Mouse (Mus musculus): ENCODE data around the gene Ino80d. TPM values are rescaled to one million over a fixed set of nuclear protein-coding genes. Genes with fewer than 3 reads are reported as not detected.

Ino80d gene
- polyA plus RNA-seq, 1 experiment: 9.7 TPM

GRCm38 (mm10) chr1:63110536-63111285 is 3.8 kb downstream of the Ino80d start:
- no peak for DNase-seq (ENCODE audit: extremely low spot score in 1 of 2, low spot score in 1 of 2)

- DNase-seq (ENCODE audit: extremely low spot score in 1 of 2, low spot score in 1 of 2): no peak
Observed at GRCm38 (mm10) chr1:63107614-63108327, 6.7 kb downstream of the Ino80d start.

- no peak for DNase-seq (ENCODE audit: extremely low spot score in 1 of 2, low spot score in 1 of 2)
Observed at GRCm38 (mm10) chr1:63102758-63103451, 11.6 kb downstream of the Ino80d start.

GRCm38 (mm10) chr1:63100196-63100595 is 14.3 kb downstream of the Ino80d start:
- DNase-seq (ENCODE audit: extremely low spot score in 1 of 2, low spot score in 1 of 2): no peak

- DNase-seq (ENCODE audit: extremely low spot score in 1 of 2, low spot score in 1 of 2): no peak
Observed at GRCm38 (mm10) chr1:63098831-63099230, 15.6 kb downstream of the Ino80d start.

GRCm38 (mm10) chr1:63096071-63096470 is 18.4 kb downstream of the Ino80d start:
- no peak for DNase-seq (ENCODE audit: extremely low spot score in 1 of 2, low spot score in 1 of 2)

- DNase-seq (ENCODE audit: extremely low spot score in 1 of 2, low spot score in 1 of 2): no peak
Observed at GRCm38 (mm10) chr1:63089795-63090194, 24.7 kb downstream of the Ino80d start.

- no peak for DNase-seq (ENCODE audit: extremely low spot score in 1 of 2, low spot score in 1 of 2)
Observed at GRCm38 (mm10) chr1:63088614-63089013, 25.9 kb downstream of the Ino80d start.

- DNase-seq (ENCODE audit: extremely low spot score in 1 of 2, low spot score in 1 of 2): no peak
Observed at GRCm38 (mm10) chr1:63080277-63080676, 34.2 kb downstream of the Ino80d start.

- no peak for DNase-seq (ENCODE audit: extremely low spot score in 1 of 2, low spot score in 1 of 2)
Observed at GRCm38 (mm10) chr1:63076383-63076782, 38.1 kb downstream of the Ino80d start.

GRCm38 (mm10) chr1:63071379-63071778 is 43.1 kb downstream of the Ino80d start:
- DNase-seq (ENCODE audit: extremely low spot score in 1 of 2, low spot score in 1 of 2): no peak

GRCm38 (mm10) chr1:63058361-63058760 is 56.1 kb downstream of the Ino80d start:
- DNase-seq (ENCODE audit: extremely low spot score in 1 of 2, low spot score in 1 of 2): no peak

GRCm38 (mm10) chr1:63057849-63058248 is 56.6 kb downstream of the Ino80d start:
- DNase-seq (ENCODE audit: extremely low spot score in 1 of 2, low spot score in 1 of 2): no peak

- DNase-seq (ENCODE audit: extremely low spot score in 1 of 2, low spot score in 1 of 2): no peak
Observed at GRCm38 (mm10) chr1:63057318-63057717, 57.1 kb downstream of the Ino80d start.

- peak in 1 of 2 experiments; percentile 22 for DNase-seq (ENCODE audit: extremely low spot score in 1 of 2, low spot score in 1 of 2)
Observed at GRCm38 (mm10) chr1:63055386-63055785, 59.1 kb downstream of the Ino80d start.

- DNase-seq (ENCODE audit: extremely low spot score in 1 of 2, low spot score in 1 of 2): peak in 1 of 2 experiments; percentile 17
Observed at GRCm38 (mm10) chr1:63050866-63051265, 63.6 kb downstream of the Ino80d start.

GRCm38 (mm10) chr1:63049977-63050376 is 64.5 kb downstream of the Ino80d start:
- DNase-seq (ENCODE audit: extremely low spot score in 1 of 2, low spot score in 1 of 2): no peak

GRCm38 (mm10) chr1:63047983-63048382 is 66.5 kb downstream of the Ino80d start:
- DNase-seq (ENCODE audit: extremely low spot score in 1 of 2, low spot score in 1 of 2): no peak

- DNase-seq (ENCODE audit: extremely low spot score in 1 of 2, low spot score in 1 of 2): no peak
Observed at GRCm38 (mm10) chr1:63032929-63033328, 81.5 kb downstream of the Ino80d start.

GRCm38 (mm10) chr1:63019916-63020315 is 94.6 kb downstream of the Ino80d start:
- DNase-seq (ENCODE audit: extremely low spot score in 1 of 2, low spot score in 1 of 2): no peak

GRCm38 (mm10) chr1:63005013-63005646 is 109.3 kb downstream of the Ino80d start:
- DNase-seq (ENCODE audit: extremely low spot score in 1 of 2, low spot score in 1 of 2): no peak

Measured in frontal cortex, adult 2 months (tissue).